Mouse (Mus musculus) small intestine, adult 2 months (tissue): ENCODE results near the gene Ucn2. TPM values are rescaled to one million over a fixed set of nuclear protein-coding genes. Genes with fewer than 3 reads are reported as not detected.

Experiments
- H3K27ac ChIP-seq: fragments of 200-500 bp; 2 replicates; pipeline ENCODE4 v1.5.1; 2012; ENCODE audit warnings: low read depth, low read length, control low read depth, inconsistent platforms; ENCODE audit not compliant: insufficient read depth
- H3K27me3 ChIP-seq: fragments of 200-500 bp; 2 replicates; pipeline ENCODE4 v1.6.1; 2012; ENCODE audit warnings: mild to moderate bottlenecking, moderate library complexity, low read length, inconsistent platforms; ENCODE audit not compliant: control insufficient read depth, insufficient read depth
- H3K36me3 ChIP-seq: fragments of 200-500 bp; 2 replicates; pipeline ENCODE4 v1.6.1; 2012; ENCODE audit warnings: mild to moderate bottlenecking, low read length, control low read depth, inconsistent platforms; ENCODE audit not compliant: control insufficient read depth, insufficient read depth
- H3K4me1 ChIP-seq: fragments of 200-500 bp; 2 replicates; pipeline ENCODE4 v1.6.1; 2012; ENCODE audit warnings: low read length, inconsistent platforms, mixed read lengths; ENCODE audit not compliant: control insufficient read depth, insufficient read depth, insufficient read length
- H3K4me3 ChIP-seq: fragments of 200-500 bp; 2 replicates; pipeline ENCODE4 v1.5.1; 2012; ENCODE audit warnings: low read depth, mild to moderate bottlenecking, control low read depth, inconsistent platforms, low read length, moderate library complexity
- CTCF ChIP-seq: fragments of 200-500 bp; IDR thresholded peaks from 2 replicates; pipeline ENCODE4 v1.5.1; 2012; ENCODE audit warnings: low read depth, mild to moderate bottlenecking, control low read depth, inconsistent platforms, low read length, moderate library complexity, mixed read lengths; ENCODE audit not compliant: insufficient replicate concordance, insufficient read length; ENCODE audit errors: extremely low read depth
- POLR2A ChIP-seq: fragments of 200-500 bp; IDR thresholded peaks from 2 replicates; pipeline ENCODE4 v1.6.1; 2012; ENCODE audit warnings: low read depth, mild to moderate bottlenecking, control low read depth, inconsistent platforms, low read length, moderate library complexity
- WGBS: fragments of 180-500 bp; shearing (Covaris S2); methylation state at CpG from one replicate; pipeline ENCODE4 v1.1.7; 2018; 5-methylcytosine and 5-hydroxymethylcytosine counted together
- polyA plus RNA-seq: library from polyadenylated mRNA; depleted of rRNA; stranded (reverse); fragments of >200 nt; gene quantifications from 2 replicates; pipeline ENCODE4 v1.2.3, GENCODE M21; 2012

Ucn2 gene
- polyA plus RNA-seq, 1 experiment = 0.23 TPM

DNA sequence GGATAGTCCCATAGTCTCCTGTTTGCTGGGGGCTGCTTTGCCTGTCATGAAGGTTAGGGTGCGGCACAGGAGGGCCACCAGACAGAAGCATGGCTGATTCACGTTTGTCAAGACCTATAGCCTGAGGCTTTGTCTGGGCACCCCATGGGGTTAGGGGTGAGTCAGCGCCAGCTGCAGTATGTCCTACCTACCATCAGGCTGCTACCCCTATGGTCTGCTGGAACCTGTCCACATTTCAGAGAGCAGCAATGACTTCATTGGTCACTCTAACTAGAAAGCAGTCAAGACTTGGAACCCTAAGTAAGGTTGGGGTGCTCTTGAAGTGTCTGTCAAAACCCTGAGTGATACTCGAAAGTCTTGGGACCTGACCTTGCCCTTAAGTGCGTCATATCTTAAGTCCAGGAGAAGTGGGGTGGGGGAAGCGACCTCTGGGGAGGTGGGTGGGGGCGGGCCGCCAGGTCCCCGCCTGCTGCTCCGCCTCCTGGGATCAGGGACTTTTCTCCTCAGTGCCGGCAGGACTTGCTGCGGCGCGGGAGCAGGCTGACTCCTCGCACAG is 32.7 kb upstream of the Ucn2 start, which contains the start of gene Col7a1:
Gene Col7a1 (plus strand): TSS at position 506 of the 556 bp plus-strand sequence.
- H3K4me1 ChIP-seq = no peaks in the 10 kb centered on the region
- WGBS = 11% methylated on average over 14 of the region's 15 CpGs
- H3K4me3 ChIP-seq = no peak within 1 kb of the TSS
- no peak for TF ChIP-seq POLR2A
- H3K36me3 ChIP-seq = peaks cover 23% of the 10 kb centered on the region
- H3K27ac ChIP-seq = no peak within 1 kb of the TSS
- no peaks in the 10 kb centered on the region for H3K27me3 ChIP-seq

DNA sequence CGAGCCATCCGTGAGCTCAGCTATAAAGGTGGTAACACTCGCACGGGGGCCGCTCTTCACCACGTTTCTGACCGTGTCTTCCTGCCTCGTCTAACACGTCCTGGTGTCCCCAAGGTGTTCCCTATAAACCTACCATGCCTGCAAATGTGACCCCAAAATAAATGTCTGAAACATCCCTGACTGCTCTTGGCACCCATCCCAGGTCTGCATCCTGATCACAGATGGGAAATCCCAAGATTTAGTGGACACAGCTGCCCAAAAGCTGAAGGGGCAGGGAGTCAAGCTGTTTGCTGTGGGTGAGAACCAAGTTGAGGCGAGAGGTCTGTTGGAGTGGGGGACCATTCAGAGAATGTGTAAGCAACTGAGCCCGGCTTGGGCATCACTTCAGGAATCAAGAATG is 30.6 kb upstream of the Ucn2 start:
- TF ChIP-seq CTCF (no peak), POLR2A (no peak)
- Histone ChIP-seq H3K4me3 (no peak overlapping the region), H3K36me3 (peaks cover 3% of the 10 kb centered on the region; the same call in 1 of the 2 replicates), H3K27ac (no peak overlapping the region), H3K27me3 (no peaks in the 10 kb centered on the region), H3K4me1 (no peaks in the 10 kb centered on the region)
- 85% methylated on average over 11 of the region's 11 CpGs for WGBS

DNA sequence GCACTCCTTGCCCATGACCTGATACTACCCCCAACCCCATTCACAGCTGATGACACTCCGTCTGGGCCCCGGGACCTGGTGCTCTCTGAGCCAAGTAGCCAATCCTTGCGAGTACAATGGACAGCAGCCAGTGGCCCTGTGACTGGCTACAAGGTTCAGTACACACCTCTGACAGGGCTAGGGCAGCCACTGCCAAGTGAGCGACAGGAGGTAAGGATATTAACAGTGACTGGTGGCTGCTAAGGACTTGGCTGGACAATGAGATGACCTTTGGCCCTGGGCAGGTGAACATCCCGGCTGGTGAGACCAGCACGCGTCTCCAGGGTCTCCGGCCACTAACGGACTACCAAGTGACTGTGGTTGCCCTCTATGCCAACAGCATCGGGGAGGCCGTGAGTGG is 30.0 kb upstream of the Ucn2 start:
- no peak overlapping the region for H3K4me3 ChIP-seq
- H3K27ac ChIP-seq = no peak overlapping the region
- H3K4me1 ChIP-seq = no peaks in the 10 kb centered on the region
- WGBS = 86% methylated on average over 11 of the region's 11 CpGs
- H3K27me3 ChIP-seq = no peaks in the 10 kb centered on the region
- no peaks in the 10 kb centered on the region for H3K36me3 ChIP-seq
- no peak for TF ChIP-seq CTCF
- TF ChIP-seq POLR2A = no peak

DNA sequence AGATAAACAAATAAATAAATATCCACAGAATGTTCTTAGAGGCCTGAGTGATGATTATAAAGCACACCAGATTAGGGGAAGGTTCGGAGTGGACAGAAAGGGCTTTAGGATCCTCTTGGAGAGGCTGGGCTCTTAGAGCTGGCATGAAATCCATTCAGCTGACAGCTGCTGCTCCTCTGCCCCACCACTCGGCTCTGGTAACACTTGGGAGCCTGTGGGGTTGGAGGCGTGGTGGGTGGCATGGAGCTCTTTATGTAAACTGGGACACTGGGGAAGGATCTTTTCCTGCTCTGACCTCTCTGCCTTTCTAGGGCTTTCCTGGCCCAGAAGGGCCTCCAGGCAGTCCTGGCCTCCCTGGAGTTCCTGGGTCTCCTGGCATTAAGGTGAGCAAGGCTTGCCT is 22.2 kb upstream of the Ucn2 start:
- Histone ChIP-seq H3K36me3 (no peaks in the 10 kb centered on the region), H3K4me1 (no peaks in the 10 kb centered on the region), H3K4me3 (no peak overlapping the region), H3K27ac (no peak overlapping the region), H3K27me3 (no peaks in the 10 kb centered on the region)
- TF ChIP-seq CTCF (no peak), POLR2A (no peak)
- 72% methylated on average over 3 of the region's 3 CpGs for WGBS

DNA sequence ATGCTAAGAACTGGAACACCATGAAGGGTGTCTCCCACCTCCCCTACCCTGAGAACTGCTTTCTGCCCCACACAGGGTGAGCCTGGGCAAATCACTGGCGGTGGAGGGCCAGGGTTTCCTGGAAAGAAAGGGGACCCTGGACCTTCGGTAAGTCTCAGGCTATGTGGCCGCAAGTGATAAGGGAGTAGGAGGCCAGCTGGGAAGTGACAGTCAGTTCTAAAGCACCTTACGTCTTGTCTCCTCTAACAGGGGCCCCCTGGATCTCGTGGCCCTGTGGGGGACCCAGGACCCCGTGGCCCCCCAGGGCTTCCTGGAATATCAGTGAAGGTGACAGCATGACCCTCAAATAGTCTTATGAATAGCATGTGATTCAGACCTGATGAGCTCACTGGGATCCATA is 21.5 kb upstream of the Ucn2 start:
- Histone ChIP-seq H3K27ac (no peak overlapping the region), H3K27me3 (no peaks in the 10 kb centered on the region), H3K4me1 (no peaks in the 10 kb centered on the region), H3K4me3 (no peak overlapping the region), H3K36me3 (no peaks in the 10 kb centered on the region)
- TF ChIP-seq CTCF (no peak), POLR2A (no peak)
- 65% methylated on average over 6 of the region's 6 CpGs for WGBS

DNA sequence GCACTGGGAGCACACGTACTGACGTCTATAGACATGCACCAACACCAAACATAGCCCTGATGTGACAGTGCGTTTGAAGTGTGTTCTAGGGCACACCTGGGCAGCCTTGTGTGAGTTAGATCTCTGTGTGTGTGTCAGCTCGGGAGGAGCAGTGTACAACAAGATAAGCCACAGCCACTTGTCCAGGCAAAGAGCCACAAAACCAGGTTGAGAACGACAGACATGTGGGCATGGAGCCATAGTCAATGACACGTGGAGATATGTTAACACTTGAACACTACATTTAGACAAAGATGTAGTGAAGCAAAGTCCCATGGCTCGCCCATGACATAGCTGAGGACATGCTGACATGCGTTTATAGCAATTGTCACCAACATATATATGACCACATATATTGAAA is 15.2 kb upstream of the Ucn2 start:
- Histone ChIP-seq H3K4me3 (no peak overlapping the region), H3K4me1 (no peaks in the 10 kb centered on the region), H3K27ac (no peak overlapping the region), H3K36me3 (no peaks in the 10 kb centered on the region), H3K27me3 (no peaks in the 10 kb centered on the region)
- TF ChIP-seq CTCF (no peak), POLR2A (no peak)
- WGBS = 60% methylated on average over 8 of the region's 8 CpGs

DNA sequence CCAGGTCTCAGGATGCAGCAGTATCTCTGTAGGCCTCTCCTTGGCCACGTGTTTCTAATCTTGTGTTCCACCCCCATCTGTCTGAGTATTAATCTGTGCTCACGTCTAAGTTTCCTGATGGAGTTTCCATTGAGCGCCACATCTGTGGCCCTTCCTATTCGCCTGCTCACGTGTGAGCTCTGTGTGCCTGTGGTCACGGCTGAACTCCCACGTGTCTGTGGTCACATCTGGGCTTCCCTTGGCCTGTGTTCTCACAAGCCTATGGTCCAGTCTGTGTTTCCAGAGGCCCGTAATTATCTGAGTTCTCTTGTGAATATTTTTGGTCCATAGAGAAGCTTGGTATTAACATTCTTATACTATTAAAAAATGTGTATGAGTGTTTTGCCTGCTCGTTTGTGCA is 9.3 kb upstream of the Ucn2 start:
- WGBS = 71% methylated on average over 9 of the region's 9 CpGs
- no peak for TF ChIP-seq POLR2A
- no peak for TF ChIP-seq CTCF
- no peaks in the 10 kb centered on the region for H3K36me3 ChIP-seq
- no peak overlapping the region for H3K4me3 ChIP-seq
- H3K27ac ChIP-seq = no peak overlapping the region
- H3K27me3 ChIP-seq = no peaks in the 10 kb centered on the region
- H3K4me1 ChIP-seq = no peaks in the 10 kb centered on the region
